Mouse (Mus musculus) limb, embryonic 12.5 days (tissue): ENCODE results near the gene 4930519P11Rik. TPM values are rescaled to one million over a fixed set of nuclear protein-coding genes. Genes with fewer than 3 reads are reported as not detected.

Experiments
- ATAC-seq: fragments of 200-750 bp; cut with Nextera tagmentation; 2 replicates; pipeline ENCODE4 v1.8.0; 2017; ENCODE audit warnings: low read depth, moderate TSS enrichment; ENCODE audit not compliant: insufficient number of reproducible peaks, insufficient read depth, low FRiP score, low TSS enrichment
- H3K27ac ChIP-seq: fragments of 300-500 bp; sonication (generic); 2 replicates; pipeline ENCODE4 v1.5.1; 2016; ENCODE audit warnings: mild to moderate bottlenecking, moderate library complexity
- H3K27me3 ChIP-seq: fragments of 300-500 bp; sonication (generic); 2 replicates; pipeline ENCODE4 v1.6.1; 2016; ENCODE audit warnings: mild to moderate bottlenecking, moderate library complexity
- H3K36me3 ChIP-seq: fragments of 300-500 bp; sonication (generic); 2 replicates; pipeline ENCODE4 v1.6.1; 2016; ENCODE audit warnings: mild to moderate bottlenecking, moderate library complexity
- H3K4me1 ChIP-seq: fragments of 300-500 bp; sonication (generic); replicated peaks from 2 replicates; pipeline ENCODE4 v1.6.1; 2016
- H3K4me2 ChIP-seq: fragments of 300-500 bp; sonication (generic); 2 replicates; pipeline ENCODE4 v1.6.1; 2016; ENCODE audit warnings: mild to moderate bottlenecking, moderate library complexity
- H3K4me3 ChIP-seq: fragments of 300-500 bp; sonication (generic); replicated peaks from 2 replicates; pipeline ENCODE4 v1.5.1; 2016; ENCODE audit warnings: mild to moderate bottlenecking
- H3K9ac ChIP-seq: fragments of 300-500 bp; sonication (generic); replicated peaks from 2 replicates; pipeline ENCODE4 v1.6.1; 2016; ENCODE audit warnings: mild to moderate bottlenecking, moderate library complexity
- H3K9me3 ChIP-seq: fragments of 300-500 bp; sonication (generic); 2 replicates; pipeline ENCODE4 v1.6.1; 2016; ENCODE audit warnings: mild to moderate bottlenecking, moderate library complexity
- WGBS: fragments of 180-500 bp; shearing (Covaris S2); methylation state at CpG from one replicate; pipeline ENCODE4 v1.1.7; 2016; 5-methylcytosine and 5-hydroxymethylcytosine counted together
- polyA plus RNA-seq: library from polyadenylated mRNA; unstranded; fragments of >200 nt; fragmentation: Nextera tagmentation; extraction: Ambion mirVana; gene quantifications from 2 replicates; pipeline ENCODE4 v1.2.1, GENCODE M21; 2016

4930519P11Rik gene
- polyA plus RNA-seq, 1 experiment from 2014 or later = not detected

DNA sequence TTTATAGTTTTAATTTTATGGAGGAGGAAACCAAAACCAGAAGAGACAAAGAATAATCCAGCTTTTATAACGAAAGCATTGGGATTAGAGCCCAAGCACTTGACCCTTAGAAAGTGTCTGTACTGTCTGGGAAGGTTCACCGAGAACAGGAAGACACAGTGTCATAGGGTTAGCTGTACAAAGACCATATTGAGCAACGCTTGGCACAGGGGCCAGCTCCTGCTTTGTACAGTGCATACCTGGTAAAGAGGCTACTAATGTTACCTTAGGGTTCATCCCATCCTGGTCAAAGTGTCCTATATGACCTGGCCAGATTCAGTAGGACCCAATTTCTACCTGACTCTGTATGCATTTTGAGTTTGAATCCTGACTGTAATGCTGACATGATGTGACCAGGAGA, 11.9 kb downstream of the 4930519P11Rik start:
- Histone ChIP-seq H3K9ac (no peak overlapping the region), H3K4me2 (no peak overlapping the region), H3K4me1 (0 out of 2 replicates have a peak, but pooled peaks cover 6% of the 10 kb centered on the region), H3K9me3 (no peaks in the 10 kb centered on the region), H3K27ac (no peak overlapping the region), H3K36me3 (no peaks in the 10 kb centered on the region), H3K4me3 (no peak overlapping the region), H3K27me3 (no peaks in the 10 kb centered on the region)
- WGBS = 75% methylated on average over 3 of the region's 3 CpGs
- no peak for ATAC-seq

DNA sequence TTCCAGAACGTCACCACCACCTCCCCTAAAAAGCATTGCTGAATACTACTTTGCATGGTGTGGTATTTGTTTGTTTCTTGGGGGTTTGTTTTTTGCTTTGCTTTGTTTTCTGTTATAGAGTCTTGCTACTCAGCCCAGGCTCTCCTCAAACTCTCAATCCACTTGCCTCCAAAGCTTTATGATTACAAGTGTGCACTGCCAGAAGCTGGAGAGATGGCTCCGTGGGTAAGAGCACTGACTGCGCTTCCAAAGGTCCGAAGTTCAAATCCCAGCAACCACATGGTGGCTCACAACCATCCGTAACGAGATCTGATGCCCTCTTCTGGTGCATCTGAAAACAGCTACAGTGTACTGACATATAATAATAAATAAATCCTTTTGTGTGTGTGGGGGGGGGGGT, 12.7 kb downstream of the 4930519P11Rik start:
- Histone ChIP-seq H3K36me3 (no peaks in the 10 kb centered on the region), H3K9ac (no peak overlapping the region), H3K27me3 (no peaks in the 10 kb centered on the region), H3K9me3 (no peaks in the 10 kb centered on the region), H3K4me1 (0 out of 2 replicates have a peak, but pooled peaks cover 6% of the 10 kb centered on the region), H3K4me3 (no peak overlapping the region), H3K27ac (no peak overlapping the region), H3K4me2 (no peak overlapping the region)
- no peak for ATAC-seq
- 71% methylated on average over 6 of the region's 6 CpGs for whole genome bisulfite sequencing

DNA sequence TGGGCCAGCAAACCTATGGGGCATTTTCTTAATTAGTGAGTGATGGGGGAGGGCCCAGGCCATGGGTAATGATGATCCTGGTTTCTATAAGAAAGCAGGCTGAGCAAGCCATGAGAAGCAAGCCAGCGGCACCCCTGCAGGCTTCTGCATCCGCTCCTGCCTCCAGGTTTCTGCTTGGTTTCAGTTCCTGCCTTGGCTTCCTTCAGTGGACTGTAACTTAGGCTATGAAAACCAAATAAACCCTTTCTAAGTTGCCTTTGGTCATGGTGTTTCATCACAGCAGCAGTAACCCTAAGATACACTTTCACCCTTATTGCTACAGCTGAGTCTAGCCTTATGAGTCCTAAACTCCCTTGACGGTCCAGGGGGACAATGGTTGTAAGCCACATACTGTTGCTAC, 15.8 kb downstream of the 4930519P11Rik start:
- Histone ChIP-seq H3K27me3 (no peaks in the 10 kb centered on the region), H3K36me3 (peaks cover 10% of the 10 kb centered on the region; the same call in 1 of the 2 replicates), H3K27ac (no peak overlapping the region), H3K4me3 (no peak overlapping the region), H3K9ac (no peak overlapping the region), H3K9me3 (0 out of 2 replicates have a peak, but pooled peaks cover 4% of the 10 kb centered on the region), H3K4me1 (no peaks in the 10 kb centered on the region), H3K4me2 (no peak overlapping the region)
- ATAC-seq = no peak
- 83% methylated on average over 3 of the region's 3 CpGs for WGBS

DNA sequence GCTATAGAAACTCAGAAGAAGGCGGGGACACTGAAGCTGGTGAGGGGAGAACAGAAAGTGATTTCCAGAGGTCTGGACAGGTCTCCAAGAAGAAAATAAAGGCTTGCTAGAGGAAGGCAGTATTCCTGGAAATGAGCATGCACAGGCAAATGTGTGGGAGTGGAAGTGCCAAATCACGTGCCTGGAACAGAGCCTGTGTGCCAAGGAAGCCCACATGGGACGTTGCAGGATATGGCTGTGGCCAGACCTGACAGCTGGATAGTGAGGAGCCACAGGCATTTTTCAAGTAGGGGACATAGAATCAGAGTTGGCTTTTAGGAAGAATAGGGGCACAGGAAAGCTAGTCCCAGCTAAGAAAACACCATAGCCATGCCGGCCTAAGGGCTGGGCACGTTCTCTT, 17.5 kb downstream of the 4930519P11Rik start:
- Histone ChIP-seq H3K9me3 (0 out of 2 replicates have a peak, but pooled peaks cover 4% of the 10 kb centered on the region), H3K27me3 (no peaks in the 10 kb centered on the region), H3K9ac (no peak overlapping the region), H3K4me2 (no peak overlapping the region), H3K4me3 (no peak overlapping the region), H3K4me1 (no peaks in the 10 kb centered on the region), H3K36me3 (peaks cover 10% of the 10 kb centered on the region; the same call in 1 of the 2 replicates), H3K27ac (no peak overlapping the region)
- 79% methylated on average over 5 of the region's 5 CpGs for WGBS
- ATAC-seq = no peak

DNA sequence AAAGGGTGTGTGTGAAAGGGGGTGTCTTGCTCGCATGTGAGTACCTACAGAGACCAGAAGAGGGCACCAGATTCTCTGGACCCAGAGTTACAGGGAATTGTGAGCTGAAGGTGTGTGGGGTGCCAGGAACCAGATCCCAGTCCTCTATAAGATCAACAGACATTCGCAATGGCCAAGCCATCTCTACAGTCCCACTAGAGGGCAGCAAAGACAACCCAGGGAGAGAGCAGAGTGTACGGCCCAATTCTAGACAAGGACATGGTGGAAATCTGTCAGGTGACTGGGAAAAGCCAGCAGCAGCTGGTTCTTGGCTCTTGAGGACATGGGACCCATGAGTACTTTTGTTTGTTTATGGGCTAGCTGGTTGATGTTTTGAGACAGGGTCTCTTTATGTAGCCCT, 20.2 kb downstream of the 4930519P11Rik start:
- WGBS = 70% methylated on average over 3 of the region's 3 CpGs
- H3K4me2 ChIP-seq = no peak overlapping the region
- H3K9ac ChIP-seq = no peak overlapping the region
- no peak overlapping the region for H3K27ac ChIP-seq
- H3K36me3 ChIP-seq = peaks cover 10% of the 10 kb centered on the region; the same call in 1 of the 2 replicates
- no peak overlapping the region for H3K4me3 ChIP-seq
- 0 out of 2 replicates have a peak, but pooled peaks cover 4% of the 10 kb centered on the region for H3K9me3 ChIP-seq
- no peaks in the 10 kb centered on the region for H3K4me1 ChIP-seq
- H3K27me3 ChIP-seq = no peaks in the 10 kb centered on the region
- ATAC-seq = no peak

DNA sequence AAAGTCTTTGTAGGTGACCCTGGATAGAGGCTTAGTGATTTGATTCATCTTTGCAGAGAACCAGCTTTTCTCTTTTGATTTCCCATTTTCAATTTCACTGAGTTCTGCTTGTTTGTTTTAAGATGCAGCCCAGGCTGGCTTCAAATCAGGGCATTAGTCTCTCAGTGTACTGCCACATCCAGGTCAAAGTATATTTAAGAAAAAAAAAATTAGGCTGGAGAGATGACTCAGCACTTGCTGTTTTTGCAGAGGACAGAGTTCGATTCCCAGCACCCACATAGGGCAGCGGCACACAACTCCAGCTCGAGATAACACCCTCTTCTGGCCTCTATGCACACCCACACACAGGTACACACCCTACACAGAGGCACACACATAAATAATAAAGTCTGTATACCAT, 22.0 kb downstream of the 4930519P11Rik start:
- H3K27ac ChIP-seq = no peak overlapping the region
- 79% methylated on average over 3 of the region's 3 CpGs for WGBS
- no peaks in the 10 kb centered on the region for H3K27me3 ChIP-seq
- no peak for ATAC-seq
- H3K4me3 ChIP-seq = no peak overlapping the region
- H3K36me3 ChIP-seq = peaks cover 25% of the 10 kb centered on the region
- H3K9ac ChIP-seq = no peak overlapping the region
- H3K9me3 ChIP-seq = 0 out of 2 replicates have a peak, but pooled peaks cover 4% of the 10 kb centered on the region
- H3K4me2 ChIP-seq = no peak overlapping the region
- no peaks in the 10 kb centered on the region for H3K4me1 ChIP-seq

DNA sequence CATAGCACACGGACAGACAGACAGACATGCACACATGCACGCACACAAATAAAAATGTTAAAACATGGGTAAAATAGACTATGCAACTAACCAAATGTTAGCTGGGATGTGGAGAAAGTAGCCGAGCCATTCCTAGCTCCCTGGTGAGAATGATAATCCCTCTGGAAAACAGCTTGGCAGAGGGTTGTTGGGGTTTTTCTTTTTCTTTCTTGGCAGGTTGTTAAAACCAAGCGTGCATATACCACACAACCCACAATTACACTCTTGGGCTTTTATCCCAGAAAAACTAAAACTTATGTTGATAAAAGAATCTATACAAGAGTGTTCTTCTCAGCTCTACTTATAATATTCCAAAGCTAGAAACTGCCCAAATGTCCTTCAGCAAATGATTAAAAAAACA, 24.2 kb downstream of the 4930519P11Rik start:
- H3K4me1 ChIP-seq = peaks cover 13% of the 10 kb centered on the region
- no peak for ATAC-seq
- H3K27me3 ChIP-seq = no peaks in the 10 kb centered on the region
- WGBS = 89% methylated on average over 4 of the region's 4 CpGs
- no peak overlapping the region for H3K27ac ChIP-seq
- H3K9me3 ChIP-seq = 0 out of 2 replicates have a peak, but pooled peaks cover 4% of the 10 kb centered on the region
- peaks cover 18% of the 10 kb centered on the region for H3K36me3 ChIP-seq
- no peak overlapping the region for H3K4me2 ChIP-seq
- no peak overlapping the region for H3K9ac ChIP-seq
- no peak overlapping the region for H3K4me3 ChIP-seq

DNA sequence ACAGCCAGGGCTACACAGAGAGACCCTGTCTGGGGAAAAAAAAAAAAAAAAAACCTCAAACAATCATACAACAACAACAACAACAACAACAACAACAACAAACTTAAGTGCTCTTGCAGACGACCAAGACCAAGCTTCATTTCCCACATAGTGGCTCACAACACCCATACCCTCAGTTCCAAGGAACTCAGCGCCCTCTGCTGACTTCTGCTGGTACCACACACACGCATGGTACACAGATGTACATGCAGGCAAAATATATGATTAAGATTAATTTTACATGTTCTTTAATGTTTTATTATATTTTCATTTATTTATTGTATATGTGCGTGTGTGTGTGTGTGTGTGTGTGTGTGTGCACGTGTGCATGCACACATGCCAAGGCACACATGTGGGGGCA, 26.8 kb downstream of the 4930519P11Rik start:
- Histone ChIP-seq H3K27me3 (no peaks in the 10 kb centered on the region), H3K9me3 (no peaks in the 10 kb centered on the region), H3K4me3 (no peak overlapping the region), H3K9ac (no peak overlapping the region), H3K27ac (no peak overlapping the region), H3K36me3 (peaks cover 14% of the 10 kb centered on the region), H3K4me2 (no peak overlapping the region), H3K4me1 (peaks cover 13% of the 10 kb centered on the region)
- 79% methylated on average over 5 of the region's 5 CpGs for WGBS
- ATAC-seq = no peak

DNA sequence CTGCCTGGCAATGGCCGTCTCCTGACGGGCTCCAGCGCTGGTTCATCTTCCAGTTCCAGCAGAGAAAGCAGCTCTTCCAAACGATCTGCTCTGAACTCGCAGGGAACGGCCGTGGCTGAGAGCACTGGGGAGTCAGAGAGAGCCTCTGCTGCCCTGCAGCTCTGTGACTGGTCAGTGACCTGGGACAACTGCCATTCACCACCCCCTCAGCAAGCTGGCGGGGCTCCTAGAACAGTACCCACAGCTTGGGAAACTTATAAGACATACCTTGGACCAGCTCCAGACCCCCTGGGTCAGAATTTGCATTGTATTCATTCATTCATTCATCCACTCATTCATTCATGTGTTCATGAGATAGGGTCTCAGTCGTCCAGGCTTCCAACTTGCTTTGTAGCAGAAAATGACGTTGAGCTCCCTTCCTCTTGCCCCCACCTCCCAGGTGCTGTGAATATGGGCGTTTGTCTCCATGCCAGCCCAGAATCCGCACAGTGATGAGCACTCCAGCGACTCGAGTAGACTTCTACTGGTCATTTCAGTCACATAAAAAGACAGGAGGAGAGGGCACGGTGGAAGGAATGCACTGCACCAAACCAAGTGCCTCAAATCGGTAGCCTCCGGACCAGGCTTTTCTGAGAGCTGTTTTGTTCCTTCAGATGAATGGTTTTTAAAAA, 28.2 kb downstream of the 4930519P11Rik start:
- Histone ChIP-seq H3K27ac (no peak overlapping the region), H3K4me3 (no peak overlapping the region), H3K27me3 (no peaks in the 10 kb centered on the region), H3K4me1 (peaks cover 13% of the 10 kb centered on the region), H3K9me3 (no peaks in the 10 kb centered on the region), H3K9ac (no peak overlapping the region), H3K36me3 (peaks cover 14% of the 10 kb centered on the region), H3K4me2 (no peak overlapping the region)
- no peak for ATAC-seq
- 62% methylated on average over 17 of the region's 17 CpGs for WGBS

DNA sequence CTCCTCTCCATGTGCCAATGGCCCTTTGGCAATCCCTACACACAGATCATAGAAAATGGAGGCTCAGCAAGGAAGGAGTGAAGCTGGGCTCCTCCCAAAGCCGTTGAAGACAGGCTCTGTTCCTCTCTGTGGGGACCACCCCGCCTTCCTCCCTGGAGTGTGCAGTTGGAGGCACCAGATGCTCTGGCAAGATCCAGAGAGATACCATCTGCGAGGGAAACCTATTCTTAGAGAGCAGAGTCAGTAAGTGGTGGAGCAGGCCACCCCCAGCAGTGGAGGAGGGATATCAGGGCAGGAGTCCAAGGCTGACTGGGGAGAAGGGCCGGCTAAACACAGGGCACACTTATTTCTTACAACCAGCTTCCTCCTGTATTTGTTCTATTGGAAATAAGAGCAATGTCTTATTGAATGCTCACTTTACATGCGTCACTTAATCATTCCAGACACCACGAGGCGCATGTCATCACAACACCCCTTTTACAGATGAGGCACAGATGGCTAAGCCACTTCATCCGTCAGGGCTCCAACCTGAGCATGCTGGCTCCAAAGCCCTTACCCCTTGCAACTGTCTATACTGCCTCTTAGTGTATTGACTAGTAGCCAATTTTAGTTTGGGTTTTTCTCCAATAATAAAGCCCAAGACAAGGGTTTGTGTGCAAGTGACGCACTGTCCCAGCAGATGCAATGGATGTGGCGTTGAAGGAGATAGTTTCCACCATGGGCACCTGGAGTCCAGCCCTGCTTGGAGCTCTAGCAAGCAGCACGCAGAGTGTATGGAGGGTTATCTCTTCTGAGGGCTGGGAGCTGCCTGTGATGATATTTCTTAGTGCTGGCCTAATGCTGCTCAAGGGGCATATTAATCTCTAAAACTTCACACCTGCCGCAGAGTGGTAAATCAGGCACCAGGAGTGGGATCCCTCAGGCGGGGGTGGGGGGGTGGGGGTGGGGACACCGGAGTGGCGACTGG, 29.0 kb downstream of the 4930519P11Rik start:
- ATAC-seq = no peak
- peaks cover 14% of the 10 kb centered on the region for H3K36me3 ChIP-seq
- no peak overlapping the region for H3K4me2 ChIP-seq
- H3K9ac ChIP-seq = no peak overlapping the region
- no peaks in the 10 kb centered on the region for H3K27me3 ChIP-seq
- no peak overlapping the region for H3K27ac ChIP-seq
- H3K4me1 ChIP-seq = peaks cover 13% of the 10 kb centered on the region
- no peak overlapping the region for H3K4me3 ChIP-seq
- WGBS = 64% methylated on average over 15 of the region's 15 CpGs
- H3K9me3 ChIP-seq = no peaks in the 10 kb centered on the region

DNA sequence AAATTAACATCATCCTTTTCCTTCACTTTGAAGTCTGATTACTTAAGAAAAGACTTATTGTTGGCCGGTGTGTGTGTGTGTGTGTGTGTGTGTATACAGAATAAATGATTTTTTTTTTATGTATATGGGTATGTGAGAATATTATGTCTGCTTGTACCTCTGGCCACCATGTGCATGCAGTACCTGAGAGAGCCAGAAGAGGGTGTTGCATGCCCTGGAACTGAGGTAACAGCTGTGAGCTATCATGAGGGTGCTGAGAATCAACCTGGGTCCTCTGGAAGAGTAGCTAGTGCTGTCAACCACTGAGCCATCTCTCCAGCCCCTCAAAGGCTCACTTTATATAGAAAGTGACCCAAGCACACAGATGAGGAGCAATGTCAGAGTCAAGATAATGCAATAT, 31.8 kb downstream of the 4930519P11Rik start:
- 90% methylated on average over 1 of the region's 1 CpGs for whole genome bisulfite sequencing
- Histone ChIP-seq H3K27me3 (no peaks in the 10 kb centered on the region), H3K36me3 (peaks cover under 1% of the 10 kb centered on the region; the same call in 1 of the 2 replicates), H3K4me1 (peaks cover 21% of the 10 kb centered on the region), H3K4me3 (no peak overlapping the region), H3K9me3 (no peaks in the 10 kb centered on the region), H3K27ac (no peak overlapping the region), H3K4me2 (no peak overlapping the region), H3K9ac (no peak overlapping the region)
- ATAC-seq = no peak
